Mouse (Mus musculus) liver, embryonic 14.5 days (tissue): Measurements from ENCODE around the gene Cpeb3. TPM values are rescaled to one million over a fixed set of nuclear protein-coding genes. Genes with fewer than 3 reads are reported as not detected.

Source experiments
- ATAC-seq: fragments of 200-750 bp; cut with Nextera tagmentation; 2 replicates; pipeline ENCODE4 v1.8.0; 2017; ENCODE audit warnings: moderate number of reproducible peaks, mild to moderate bottlenecking, moderate library complexity; ENCODE audit not compliant: insufficient read depth
- DNase-seq, 3 experiments: peaks; one replicate each; pipeline ENCODE4 v3.0.0-alpha.2; 2012 to 2013; ENCODE audit warnings: low read depth in 3 of 3, low spot score in 3 of 3
- H3K27ac ChIP-seq: fragments of 300-500 bp; sonication (generic); 2 replicates; pipeline ENCODE4 v1.5.1; 2014; ENCODE audit warnings: moderate library complexity, mild to moderate bottlenecking, control low read depth, inconsistent platforms
- H3K27me3 ChIP-seq: fragments of 300-500 bp; sonication (generic); 2 replicates; pipeline ENCODE4 v1.6.1; 2014; ENCODE audit warnings: mild to moderate bottlenecking, low read length, moderate library complexity; ENCODE audit not compliant: control insufficient read depth, insufficient read depth
- H3K36me3 ChIP-seq: fragments of 300-500 bp; sonication (generic); replicated peaks from 2 replicates; pipeline ENCODE4 v1.6.1; 2014; ENCODE audit warnings: low read depth; ENCODE audit not compliant: control insufficient read depth, insufficient read depth
- H3K4me1 ChIP-seq, 2 experiments: fragments of 200-500 bp in 1 of 2; fragments of 300-500 bp in 1 of 2; sonication (generic) in 1 of 2; replicated peaks; 2 replicates each; pipeline ENCODE4 v1.6.1; 2012 to 2014; ENCODE audit warnings: antibody characterized with exemption in 1 of 2, inconsistent platforms in 1 of 2, low read length in 1 of 2; ENCODE audit not compliant: control insufficient read depth in 2 of 2, insufficient read depth in 2 of 2
- H3K4me2 ChIP-seq: fragments of 300-500 bp; sonication (generic); 2 replicates; pipeline ENCODE4 v1.6.1; 2014; ENCODE audit warnings: low read depth, mild to moderate bottlenecking, control low read depth, moderate library complexity
- H3K4me3 ChIP-seq, 2 experiments: fragments of 200-500 bp in 1 of 2; fragments of 300-500 bp in 1 of 2; sonication (generic) in 1 of 2; 2 replicates each; pipeline ENCODE4 v1.5.1; 2012 to 2014; ENCODE audit warnings: low read depth in 2 of 2, low read length in 2 of 2, mild to moderate bottlenecking in 2 of 2, control low read depth in 1 of 2, inconsistent platforms in 1 of 2, moderate library complexity in 1 of 2; ENCODE audit not compliant: insufficient read depth in 1 of 2
- H3K9ac ChIP-seq: fragments of 300-500 bp; sonication (generic); replicated peaks from 2 replicates; pipeline ENCODE4 v1.6.1; 2014; ENCODE audit warnings: mild to moderate bottlenecking, control low read depth, moderate library complexity
- H3K9me3 ChIP-seq: fragments of 300-500 bp; sonication (generic); 2 replicates; pipeline ENCODE4 v1.6.1; 2016; ENCODE audit warnings: low read length, mixed read lengths; ENCODE audit not compliant: control insufficient read depth
- CTCF ChIP-seq: IDR thresholded peaks from 2 replicates; pipeline ENCODE4 v1.5.1; 2016; ENCODE audit warnings: antibody characterized with exemption, low read depth, control low read depth
- EP300 ChIP-seq: IDR thresholded peaks from 2 replicates; pipeline ENCODE4 v1.6.1; 2016; ENCODE audit warnings: antibody characterized with exemption, low read depth
- WGBS: fragments of 180-500 bp; shearing (Covaris S2); extraction: QIAGEN DNeasy Blood & Tissue Kit; methylation state at CpG from one replicate; pipeline ENCODE4 v1.1.7; 2014; ENCODE audit not compliant: insufficient replicate concordance; 5-methylcytosine and 5-hydroxymethylcytosine counted together
- polyA plus RNA-seq, 2 experiments: library from polyadenylated mRNA; depleted of rRNA in 1 of 2; stranded (reverse) in 1 of 2; unstranded in 1 of 2; fragments of >200 nt; fragmentation: Nextera tagmentation in 1 of 2; extraction: Ambion mirVana in 1 of 2; gene quantifications; 2 replicates each; pipeline versions ENCODE4 v1.2.1 to v1.2.3; 2012 to 2014

Cpeb3 gene
- polyA plus RNA-seq, 2 experiments = 1.9 to 2.4 TPM

DNA sequence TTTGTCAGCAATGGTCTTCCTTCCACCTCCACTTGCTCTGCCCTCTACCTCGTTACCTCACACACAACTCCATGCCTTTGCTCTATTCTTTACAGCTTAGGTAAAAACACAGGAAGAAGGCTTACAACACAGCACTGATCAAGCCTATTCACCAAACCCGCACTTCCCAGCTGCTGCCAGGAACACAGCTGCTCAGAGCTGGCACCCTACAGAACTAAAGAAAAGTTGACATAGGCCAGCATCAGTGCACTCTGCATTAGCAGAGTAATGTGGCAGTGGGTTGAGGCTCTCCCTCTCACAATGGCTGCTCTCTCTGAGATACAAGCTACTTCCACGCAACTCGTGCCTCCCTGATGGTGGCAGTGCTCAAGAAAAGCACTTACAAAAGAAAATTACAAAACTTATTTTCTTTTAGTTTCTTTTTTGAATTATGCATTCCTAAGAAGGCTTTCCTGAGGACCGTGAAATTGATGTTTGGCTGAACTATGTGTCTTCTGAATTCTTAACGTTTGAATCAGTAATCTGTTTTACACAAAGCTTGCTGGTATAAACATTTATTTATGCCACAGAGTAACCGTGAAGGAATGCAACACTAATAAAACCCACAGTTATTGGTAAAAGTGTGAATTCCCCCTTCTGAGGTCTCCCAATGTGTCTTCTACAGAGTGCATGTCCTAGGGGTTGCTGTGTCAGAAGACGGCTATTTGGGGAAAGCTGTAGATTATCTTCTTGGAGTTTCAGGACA is 151.1 kb downstream of the Cpeb3 start:
- Histone ChIP-seq H3K36me3 (no peaks in the 10 kb centered on the region), H3K4me3 (no peak overlapping the region), H3K27ac (no peak overlapping the region), H3K9ac (no peak overlapping the region), H3K9me3 (no peaks in the 10 kb centered on the region), H3K4me2 (no peak overlapping the region), H3K4me1 (no peaks in the 10 kb centered on the region; a peak in 1 of 4 replicates), H3K27me3 (no peaks in the 10 kb centered on the region)
- DNase-seq (no peak), ATAC-seq (no peak)
- TF ChIP-seq CTCF (no peak), EP300 (no peak)
- WGBS = 69% methylated on average over 8 of the region's 8 CpGs

DNA sequence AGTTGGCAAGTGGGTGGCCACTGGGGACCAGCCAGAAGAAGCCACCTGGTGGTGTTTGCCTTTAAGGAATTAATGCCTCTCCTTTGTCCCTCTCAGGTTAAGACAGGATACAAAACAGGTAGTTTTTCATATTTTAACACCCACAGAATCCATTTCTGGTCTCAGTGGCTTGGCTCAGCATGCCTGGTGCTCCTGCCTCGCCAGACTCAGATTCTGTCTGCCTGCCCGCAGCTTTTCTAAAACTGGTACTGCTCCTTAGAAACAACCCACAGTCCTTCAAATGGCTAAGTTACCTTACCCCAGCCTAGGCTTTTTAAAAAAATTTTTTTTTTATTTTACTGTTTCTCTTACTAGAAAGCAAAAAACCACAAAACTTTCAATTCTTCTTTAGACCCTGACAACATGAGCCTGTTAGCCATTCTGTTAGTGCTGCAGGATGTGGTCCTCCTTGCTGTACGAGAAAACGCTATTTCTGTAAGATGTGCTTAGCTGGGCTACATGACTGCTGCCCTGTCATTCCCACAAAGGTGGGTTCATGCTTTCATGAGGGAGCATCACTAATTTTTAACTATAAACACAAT is 152.3 kb downstream of the Cpeb3 start:
- no peak overlapping the region for H3K4me3 ChIP-seq
- H3K36me3 ChIP-seq = no peaks in the 10 kb centered on the region
- no peaks in the 10 kb centered on the region for H3K9me3 ChIP-seq
- no peak overlapping the region for H3K27ac ChIP-seq
- 71% methylated on average over 4 of the region's 4 CpGs for WGBS
- H3K4me1 ChIP-seq = no peaks in the 10 kb centered on the region; a peak in 1 of 4 replicates
- ATAC-seq = no peak
- DNase-seq = no peak
- TF ChIP-seq CTCF (no peak), EP300 (no peak)
- H3K4me2 ChIP-seq = no peak overlapping the region
- H3K27me3 ChIP-seq = no peaks in the 10 kb centered on the region
- no peak overlapping the region for H3K9ac ChIP-seq

DNA sequence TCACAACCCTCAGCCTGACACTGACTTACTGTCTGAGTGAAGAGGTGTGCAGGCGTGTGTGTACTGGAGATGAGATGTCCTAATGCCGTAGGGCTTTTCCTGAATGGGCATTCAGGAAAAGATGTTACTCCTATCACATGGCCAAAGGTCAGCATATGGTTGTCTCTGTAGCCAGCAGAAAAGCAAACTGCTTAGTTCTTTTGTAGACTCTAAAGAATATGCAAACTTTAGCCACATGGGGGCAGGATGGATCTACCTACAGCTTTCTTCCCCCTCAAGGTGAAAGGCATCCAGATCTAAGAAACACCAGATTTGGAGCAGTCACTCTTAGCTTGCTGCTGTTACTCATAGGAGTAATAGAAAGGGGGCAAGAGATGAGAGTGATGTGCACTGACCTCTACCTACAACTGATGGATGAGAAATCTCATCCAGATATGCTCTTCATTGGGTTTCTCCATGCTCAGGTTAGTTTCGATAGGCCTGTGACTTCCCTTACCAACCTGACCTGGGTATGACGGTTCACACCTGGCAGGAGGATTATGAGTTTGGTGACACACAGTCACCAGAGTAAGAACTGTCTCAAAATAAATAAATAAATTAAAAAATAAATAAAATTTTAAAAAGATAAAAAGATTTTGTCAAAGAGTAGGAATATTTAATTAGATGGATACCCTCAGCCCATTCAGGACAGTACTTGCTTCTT is 157.6 kb downstream of the Cpeb3 start:
- DNase-seq (peak; percentile 39 to 47 (median 40)), ATAC-seq (no peak)
- no peaks in the 10 kb centered on the region for H3K4me1 ChIP-seq
- WGBS = 56% methylated on average over 4 of the region's 4 CpGs
- no peak overlapping the region for H3K4me2 ChIP-seq
- no peaks in the 10 kb centered on the region for H3K27me3 ChIP-seq
- no peaks in the 10 kb centered on the region for H3K36me3 ChIP-seq
- H3K9ac ChIP-seq = no peak overlapping the region
- H3K4me3 ChIP-seq = no peak overlapping the region
- H3K9me3 ChIP-seq = no peaks in the 10 kb centered on the region
- H3K27ac ChIP-seq = no peak overlapping the region
- TF ChIP-seq EP300 (no peak), CTCF (peak; percentile 68)

DNA sequence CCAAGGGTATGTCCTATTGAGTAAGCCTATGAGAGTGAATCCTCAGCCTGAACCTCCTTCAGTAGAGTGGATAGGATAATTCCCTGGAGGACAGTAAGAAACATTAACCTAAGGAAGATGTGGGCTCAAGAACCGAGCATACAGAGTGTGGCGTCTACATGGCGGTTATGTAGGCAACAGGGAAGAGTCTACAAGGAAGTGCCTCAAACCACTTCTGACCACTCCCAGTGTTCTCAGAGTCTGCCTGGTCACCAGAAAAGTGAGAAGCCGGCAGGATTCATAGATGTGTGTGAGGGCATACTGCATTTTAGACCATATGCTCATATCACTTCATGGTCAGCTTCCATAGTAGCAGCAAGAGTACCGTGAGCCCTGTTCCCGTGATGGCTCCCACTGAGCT is 159.9 kb downstream of the Cpeb3 start:
- H3K36me3 ChIP-seq = no peaks in the 10 kb centered on the region
- no peak for DNase-seq
- H3K27me3 ChIP-seq = no peaks in the 10 kb centered on the region
- no peak overlapping the region for H3K27ac ChIP-seq
- H3K9ac ChIP-seq = no peak overlapping the region
- WGBS = 78% methylated on average over 6 of the region's 6 CpGs
- H3K4me3 ChIP-seq = no peak overlapping the region
- no peaks in the 10 kb centered on the region for H3K9me3 ChIP-seq
- no peak for ATAC-seq
- TF ChIP-seq CTCF (no peak), EP300 (no peak)
- no peak overlapping the region for H3K4me2 ChIP-seq
- H3K4me1 ChIP-seq = no peaks in the 10 kb centered on the region

DNA sequence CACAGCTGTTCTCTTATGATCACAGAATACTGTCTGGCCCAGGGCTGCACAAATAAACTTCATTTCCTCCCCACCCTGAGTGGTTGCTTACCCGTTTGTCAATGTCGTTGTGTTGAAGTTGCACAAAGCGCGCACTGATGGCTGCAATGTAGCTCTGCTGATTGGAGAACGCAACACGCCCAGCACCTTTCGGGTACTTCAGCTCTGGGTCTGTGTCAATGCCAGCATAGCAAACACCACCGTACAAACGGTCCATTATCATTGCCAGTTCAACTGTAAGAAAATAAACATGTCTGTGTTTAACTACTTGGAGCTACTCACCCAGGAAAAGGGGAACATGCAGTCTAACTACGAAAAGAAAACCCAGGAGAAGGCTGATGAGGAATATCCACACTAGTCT is 164.0 kb downstream of the Cpeb3 start:
- H3K36me3 ChIP-seq = no peaks in the 10 kb centered on the region
- 79% methylated on average over 10 of the region's 10 CpGs for WGBS
- no peak overlapping the region for H3K4me2 ChIP-seq
- no peak overlapping the region for H3K27ac ChIP-seq
- no peaks in the 10 kb centered on the region for H3K27me3 ChIP-seq
- no peaks in the 10 kb centered on the region for H3K4me1 ChIP-seq
- no peak overlapping the region for H3K9ac ChIP-seq
- no peaks in the 10 kb centered on the region for H3K9me3 ChIP-seq
- no peak for DNase-seq
- TF ChIP-seq EP300 (no peak), CTCF (no peak)
- no peak overlapping the region for H3K4me3 ChIP-seq
- ATAC-seq = no peak
